Mouse (Mus musculus) T-helper 2 cell (primary cell): ENCODE measurements around the gene Ube2e3.

Experiments
- in situ Hi-C: fragments of 300-600 bp; cut with MboI, MseI; formaldehyde crosslinking; loops from one replicate; pipeline ENCODE4 v1.15.1; 2025; ENCODE audit warnings: high pct_unique_total_duplicates

The Ube2e3 gene

DNA sequence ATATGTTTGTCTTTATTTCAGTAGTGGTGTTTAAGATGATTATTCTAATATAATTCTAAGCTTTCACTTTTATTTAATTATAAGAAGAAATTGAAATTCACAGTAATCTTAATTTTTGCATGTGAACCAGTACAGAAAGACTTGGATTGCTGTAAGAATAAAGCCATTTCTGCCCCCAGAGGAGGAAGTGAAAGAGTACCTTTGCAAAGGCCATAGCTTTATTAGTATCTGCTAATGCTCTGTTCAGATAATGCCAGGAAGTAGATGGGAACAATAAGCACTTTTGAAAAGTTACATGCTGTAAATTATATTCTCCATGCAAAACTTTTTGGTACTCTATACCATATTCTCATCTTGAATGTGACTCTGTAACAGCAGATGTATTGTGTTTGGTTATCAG is 8.1 kb downstream of the Ube2e3 start:
- in situ Hi-C loops, result loop anchor here (10.0 kb wide), 1 partner anchor 749 kb away; no protein-coding TSS in a partner anchor

GRCm38 (mm10) chr2:78882068-78882467 is 14.1 kb downstream of the Ube2e3 start:
- in situ Hi-C loops, result no loop called here

GRCm38 (mm10) chr2:78882743-78883433 is 15.0 kb downstream of the Ube2e3 start:
- in situ Hi-C loops, result no loop called here

- in situ Hi-C loops, result no loop called here
Measured at GRCm38 (mm10) chr2:78886446-78886845, 18.5 kb downstream of the Ube2e3 start.

DNA sequence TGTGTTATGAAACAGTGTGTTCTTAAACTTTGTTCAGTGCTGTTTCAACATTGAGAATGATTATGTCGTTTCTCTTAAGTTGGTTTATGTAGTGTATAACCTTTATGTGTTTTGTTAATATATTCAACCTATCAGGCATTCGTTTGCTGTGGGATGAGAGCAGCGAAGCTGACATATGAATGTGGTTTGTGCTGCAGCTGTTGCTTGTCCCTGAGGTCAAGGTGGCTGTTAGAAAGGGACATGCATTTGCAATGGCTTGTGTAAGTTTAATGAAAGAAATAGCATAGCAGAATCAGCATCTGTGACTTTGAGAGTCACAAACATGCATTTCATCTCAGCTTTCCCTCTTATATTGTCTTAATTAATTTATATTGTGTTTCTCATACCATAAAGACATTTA is 20.3 kb downstream of the Ube2e3 start:
- in situ Hi-C loops, result no loop called here

DNA sequence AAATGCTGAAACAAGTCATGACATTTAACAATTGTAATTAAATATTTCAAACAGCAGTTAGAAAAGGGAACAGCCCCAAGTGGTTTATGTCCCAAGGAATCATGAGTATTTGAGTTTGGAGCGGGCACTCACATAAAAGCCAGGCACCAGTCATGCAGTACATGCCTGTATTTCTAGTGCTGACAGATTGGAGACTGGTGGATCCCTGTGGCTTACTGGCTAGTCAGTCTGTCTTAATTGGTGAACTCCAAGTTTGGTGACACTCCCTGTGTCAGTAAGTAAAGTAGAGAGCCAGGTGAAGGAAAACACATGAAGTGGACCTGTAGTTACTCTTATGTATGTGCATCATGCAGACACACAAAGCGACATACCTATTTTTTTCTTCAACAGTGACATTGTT is 27.3 kb downstream of the Ube2e3 start:
- in situ Hi-C loops, result no loop called here

- in situ Hi-C loops, result loop anchor here (25.0 kb wide), 1 partner anchor 969 kb away; the partner anchor contains the start of gene Cwc22
Measured at GRCm38 (mm10) chr2:78905916-78906315, 38.0 kb downstream of the Ube2e3 start.

DNA sequence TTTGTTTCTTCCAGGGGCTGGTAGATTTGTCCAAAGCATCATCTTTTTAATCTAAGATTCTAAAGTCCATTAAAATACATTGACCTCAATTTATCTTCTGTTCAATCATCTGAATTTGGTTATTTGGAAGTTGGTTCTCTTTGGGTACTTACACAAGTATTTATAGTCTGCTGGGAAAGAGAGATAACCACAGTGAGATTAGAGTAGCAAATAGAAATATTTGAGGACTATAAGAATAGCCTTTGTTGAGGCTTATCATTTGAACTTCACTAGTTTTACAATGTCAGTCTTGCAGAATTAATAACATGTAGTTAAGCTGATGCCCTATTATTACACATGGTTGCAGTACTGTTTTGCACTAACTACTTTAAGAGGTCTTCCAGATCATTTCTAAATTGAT is 43.6 kb downstream of the Ube2e3 start:
- in situ Hi-C loops, result loop anchor here (25.0 kb wide), 1 partner anchor 974 kb away; the partner anchor contains the start of gene Cwc22

GRCm38 (mm10) chr2:78914861-78915260 is 46.9 kb downstream of the Ube2e3 start:
- in situ Hi-C loops, result loop anchor here (5.0 to 25.0 kb wide), 2 partner anchors 868 to 978 kb away; partner anchors contain the start of gene Cwc22

- in situ Hi-C loops, result loop anchor here (25.0 kb wide), 1 partner anchor 986 kb away; the partner anchor contains the start of gene Cwc22
Measured at GRCm38 (mm10) chr2:78922980-78923674, 55.2 kb downstream of the Ube2e3 start.

GRCm38 (mm10) chr2:78925807-78926206 is 57.9 kb downstream of the Ube2e3 start:
- in situ Hi-C loops, result loop anchor here (25.0 kb wide), 1 partner anchor 861 kb away; no protein-coding TSS in a partner anchor

DNA sequence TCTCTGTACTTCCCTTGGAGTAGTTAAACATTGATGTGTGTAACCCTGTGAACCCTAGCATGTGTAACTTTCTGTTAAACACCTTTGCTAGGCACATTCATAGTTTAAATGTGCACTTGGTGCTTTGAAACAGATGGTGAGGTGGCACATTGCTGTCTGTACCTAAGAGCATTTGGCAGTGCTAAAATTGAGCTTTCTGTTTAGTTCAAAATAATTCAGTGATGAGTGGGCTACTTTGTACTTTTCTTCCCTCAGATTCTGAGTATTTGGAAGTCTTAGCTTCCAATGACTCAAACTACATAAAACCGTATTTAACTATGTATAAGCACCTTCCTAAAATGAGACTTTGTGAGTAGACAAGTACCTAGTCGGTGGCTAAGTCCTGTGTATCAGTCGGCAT is 59.7 kb downstream of the Ube2e3 start:
- in situ Hi-C loops, result loop anchor here (25.0 kb wide), 1 partner anchor 860 kb away; no protein-coding TSS in a partner anchor

DNA sequence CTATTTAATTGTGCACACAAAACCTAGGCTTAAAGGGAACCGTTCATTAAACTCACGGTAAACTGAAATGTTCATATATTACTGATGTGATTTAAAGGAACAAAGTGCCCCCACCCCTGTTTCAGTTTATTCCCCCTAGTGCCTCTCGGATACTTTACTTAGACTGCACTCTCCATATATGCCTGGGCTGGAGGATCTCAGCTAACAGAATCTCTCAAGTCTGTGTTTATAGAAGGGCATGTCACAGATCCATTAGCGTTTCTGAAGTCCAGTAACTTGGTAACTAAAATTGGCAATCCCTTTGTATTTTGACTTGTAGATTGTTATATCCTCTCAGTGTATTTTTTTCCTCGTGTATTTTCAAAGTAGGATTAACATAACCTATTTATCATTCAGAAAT is 60.2 kb downstream of the Ube2e3 start:
- in situ Hi-C loops, result loop anchor here (25.0 kb wide), 1 partner anchor 859 kb away; no protein-coding TSS in a partner anchor

DNA sequence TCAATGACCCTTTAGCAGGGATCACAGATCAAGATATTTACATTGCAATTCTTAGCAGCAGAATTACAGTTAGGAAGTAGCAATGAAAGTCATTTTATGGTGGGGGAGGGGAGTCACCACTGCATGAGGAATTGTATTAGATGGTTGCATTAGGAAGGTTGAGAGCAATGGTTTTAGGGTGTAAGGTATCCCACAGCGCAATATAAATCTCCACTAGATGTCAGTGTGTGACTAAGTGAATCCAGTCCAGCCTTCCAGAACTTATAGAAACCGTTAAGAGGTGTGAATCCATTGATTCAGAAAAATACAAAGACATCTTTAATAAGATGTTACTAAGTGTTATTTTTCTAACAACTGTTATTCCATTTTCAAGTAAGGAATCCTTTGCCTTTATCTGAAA is 63.4 kb downstream of the Ube2e3 start:
- in situ Hi-C loops, result loop anchor here (10.0 to 25.0 kb wide), 2 partner anchors 573 to 856 kb away; no protein-coding TSS in a partner anchor

- in situ Hi-C loops, result no loop called here
Measured at GRCm38 (mm10) chr2:78959451-78959850, 91.5 kb downstream of the Ube2e3 start.

GRCm38 (mm10) chr2:78960288-78960687 is 92.4 kb downstream of the Ube2e3 start:
- in situ Hi-C loops, result loop anchor here (5.0 kb wide), 1 partner anchor 162 kb away; no protein-coding TSS in a partner anchor

DNA sequence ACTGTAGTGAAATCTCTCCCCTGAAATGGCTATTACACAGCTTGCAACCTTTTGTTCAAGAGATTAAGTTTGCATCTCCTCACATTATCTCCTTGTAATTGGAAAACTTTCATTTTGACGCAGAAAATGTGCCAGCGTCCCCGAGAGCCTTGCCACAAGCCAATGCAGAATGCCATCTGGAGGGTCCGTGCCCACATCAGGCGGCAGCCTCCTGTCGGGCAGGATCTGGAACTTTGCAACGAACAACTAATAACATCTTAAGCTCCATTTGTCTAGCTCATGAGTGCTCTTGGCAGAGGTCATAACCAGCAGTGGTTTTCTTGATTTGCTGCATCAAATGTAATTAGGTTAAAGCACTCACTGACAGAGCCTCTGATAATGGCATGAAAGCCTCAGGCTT is 93.1 kb downstream of the Ube2e3 start:
- in situ Hi-C loops, result loop anchor here (5.0 kb wide), 1 partner anchor 161 kb away; no protein-coding TSS in a partner anchor

- in situ Hi-C loops, result loop anchor here (5.0 kb wide), 1 partner anchor 161 kb away; no protein-coding TSS in a partner anchor
Measured at GRCm38 (mm10) chr2:78961580-78961979, 93.7 kb downstream of the Ube2e3 start.

DNA sequence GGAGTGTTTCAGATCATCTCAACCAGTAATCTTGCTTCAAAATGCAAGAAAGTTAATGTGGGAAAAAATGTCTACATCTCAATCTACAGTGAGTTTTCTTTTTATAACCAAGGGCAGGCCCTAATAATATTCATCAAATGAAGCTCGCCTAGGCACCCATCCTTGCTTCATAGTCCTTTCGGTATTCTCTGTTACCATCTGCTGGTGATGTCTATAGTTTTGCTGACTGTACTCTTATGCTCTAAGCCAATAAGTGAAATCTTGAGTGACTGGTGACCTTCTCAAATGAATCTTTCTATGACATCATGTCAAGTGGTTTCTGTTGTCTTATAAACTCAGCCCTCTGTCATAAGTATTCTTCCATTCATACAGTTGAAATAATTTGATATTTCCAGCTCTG is 97.1 kb downstream of the Ube2e3 start:
- in situ Hi-C loops, result loop anchor here (5.0 kb wide), 1 partner anchor 157 kb away; no protein-coding TSS in a partner anchor

DNA sequence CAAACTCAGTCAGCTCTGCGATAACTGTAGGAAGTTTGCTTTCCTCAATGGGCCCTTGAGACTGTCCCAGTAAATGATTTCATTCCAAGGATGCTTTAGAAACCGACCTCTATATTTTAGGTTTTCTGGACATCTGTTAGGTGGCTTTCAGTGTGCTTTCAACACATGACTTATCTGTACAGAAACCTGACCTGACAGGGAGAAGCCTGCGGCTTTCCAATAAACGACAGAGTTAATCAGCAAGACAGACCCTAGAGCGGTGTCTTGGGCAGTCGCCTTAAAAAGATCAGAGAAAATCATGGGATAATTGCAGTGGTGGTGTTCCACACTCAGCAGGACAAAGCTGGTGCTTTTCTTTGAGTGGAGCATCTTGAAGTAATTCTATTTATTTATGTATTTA is 97.5 kb downstream of the Ube2e3 start:
- in situ Hi-C loops, result no loop called here

DNA sequence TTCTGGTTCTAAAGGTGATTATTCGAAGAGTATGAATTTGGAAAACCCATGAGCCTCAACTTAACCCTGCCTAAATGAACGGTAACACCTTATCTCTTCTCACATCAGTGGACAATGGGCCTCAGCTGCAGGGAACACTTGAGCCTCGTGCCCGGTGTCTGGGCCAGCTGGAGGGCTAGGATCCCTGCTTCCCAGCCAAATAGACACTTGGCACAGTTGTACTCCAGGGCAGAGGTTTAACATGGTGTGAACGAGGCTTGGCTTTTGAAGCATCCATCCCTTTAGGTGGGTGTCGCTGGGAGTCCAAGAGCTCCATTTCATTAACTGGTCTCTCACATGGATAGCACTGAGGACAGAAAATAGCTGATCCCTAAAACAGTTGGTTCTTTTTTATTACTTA is 102.2 kb downstream of the Ube2e3 start:
- in situ Hi-C loops, result loop anchor here (10.0 kb wide), 1 partner anchor 285 kb away; the partner anchor contains the start of gene Itga4
